Mouse (Mus musculus): ENCODE measurements around the gene Pgs1.

DNA sequence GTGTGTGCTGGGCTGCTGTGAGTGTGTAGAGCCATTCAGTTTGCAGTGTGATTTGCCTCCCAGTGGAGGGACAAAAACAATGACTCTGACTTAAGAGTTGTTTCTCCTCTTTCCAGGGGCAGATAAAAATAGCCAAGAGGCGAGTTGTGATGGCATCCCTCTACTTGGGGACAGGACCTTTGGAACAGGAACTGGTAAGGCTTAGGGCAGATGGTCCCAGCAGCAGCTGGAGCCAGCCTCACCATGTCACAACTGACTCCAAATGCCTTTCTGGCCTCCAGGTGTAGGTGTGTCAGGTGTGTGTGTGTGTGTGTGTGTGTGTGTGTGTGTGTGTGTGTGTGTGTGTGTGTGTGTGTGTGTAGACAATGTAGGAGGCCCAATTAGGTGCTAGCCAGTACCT, 14.0 kb downstream of the Pgs1 start:
- TF ChIP-seq CTCF (conservative IDR thresholded peaks at IDR 0.05; ENCODE audit: low read length) = no peak
- TF ChIP-seq NANOG (IDR thresholded peaks at IDR 0.05; ENCODE audit: borderline replicate concordance, low read length) = no peak

Measured in E14TG2a.4 (cell line).